Mouse (Mus musculus): ENCODE measurements around the gene Rpa1.
"Not testable (repeated sequence)": the region's sequence is repeated elsewhere in the genome, so short reads cannot be mapped to it uniquely, and the experiment has no call there.

The Rpa1 gene

GRCm38 (mm10) chr11:75288517-75288916, 59.6 kb downstream of the Rpa1 start:
- no peak for DNase-seq (ENCODE audit: extremely low read depth, insufficient read length, low spot score)

DNA sequence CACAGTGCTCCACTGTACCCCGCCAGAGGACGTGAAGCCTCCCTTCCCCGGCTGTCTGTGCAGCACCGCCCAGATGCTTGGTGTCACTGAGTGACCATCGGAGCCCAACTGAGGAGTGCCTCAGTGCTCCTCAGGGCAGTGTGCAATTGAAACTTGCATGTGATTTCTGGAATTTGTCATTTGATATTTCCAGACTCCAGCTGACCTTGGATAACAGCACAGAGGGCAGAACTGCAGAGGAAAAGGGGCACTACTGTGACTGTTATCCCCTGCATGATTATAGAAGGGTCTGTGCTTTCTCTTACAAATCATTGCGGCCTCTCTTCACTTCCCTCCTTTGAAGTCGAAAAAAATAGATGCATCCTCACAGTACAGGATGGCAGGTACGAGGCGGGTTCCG, 60.2 kb downstream of the Rpa1 start:
- DNase-seq (ENCODE audit: extremely low read depth, insufficient read length, low spot score) = no peak

- no peak for DNase-seq (ENCODE audit: extremely low read depth, insufficient read length, low spot score)
These were observed 61.3 kb downstream of the Rpa1 start for GRCm38 (mm10) chr11:75286868-75287267.

- no peak for DNase-seq (ENCODE audit: extremely low read depth, insufficient read length, low spot score)
These were observed 62.1 kb downstream of the Rpa1 start for GRCm38 (mm10) chr11:75285893-75286467.

GRCm38 (mm10) chr11:75283784-75284183, 64.3 kb downstream of the Rpa1 start:
- DNase-seq (ENCODE audit: extremely low read depth, insufficient read length, low spot score) = not testable (repeated sequence)

DNA sequence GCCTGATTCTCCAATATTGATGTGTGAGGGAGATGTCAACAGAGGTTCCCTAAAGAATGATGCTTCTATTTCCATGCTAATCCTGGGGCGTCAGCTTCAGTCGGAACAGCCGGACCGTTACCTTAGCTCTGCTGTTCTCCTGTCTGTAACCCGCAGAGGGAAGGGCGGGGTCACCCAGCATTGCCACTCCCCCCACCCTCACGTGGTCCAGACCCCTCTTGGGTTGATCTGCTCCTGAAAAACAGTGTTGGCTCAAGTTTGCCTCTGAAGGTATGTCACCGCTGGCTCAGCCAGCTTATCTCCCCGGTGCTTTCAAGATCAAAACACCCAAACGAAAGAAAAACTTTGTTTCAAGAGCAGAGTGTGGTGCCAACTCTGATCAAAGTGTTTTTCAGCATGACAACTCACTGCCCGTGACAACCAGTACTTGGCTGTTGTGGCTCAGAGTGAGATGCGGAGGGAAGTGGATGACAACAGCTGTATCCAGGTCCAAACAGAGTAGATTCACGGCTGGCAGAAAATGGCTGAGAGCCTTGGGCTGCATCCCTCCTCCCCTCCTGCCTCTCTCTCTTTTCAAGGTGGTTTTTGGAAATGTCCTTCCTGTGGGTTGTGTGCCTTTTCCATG, 65.5 kb downstream of the Rpa1 start:
- no peak for DNase-seq (ENCODE audit: extremely low read depth, insufficient read length, low spot score)

- DNase-seq (ENCODE audit: extremely low read depth, insufficient read length, low spot score) = no peak
These were observed 66.5 kb downstream of the Rpa1 start for GRCm38 (mm10) chr11:75281380-75282256.

- DNase-seq (ENCODE audit: extremely low read depth, insufficient read length, low spot score) = no peak
These were observed 67.6 kb downstream of the Rpa1 start for GRCm38 (mm10) chr11:75280435-75281001.

DNA sequence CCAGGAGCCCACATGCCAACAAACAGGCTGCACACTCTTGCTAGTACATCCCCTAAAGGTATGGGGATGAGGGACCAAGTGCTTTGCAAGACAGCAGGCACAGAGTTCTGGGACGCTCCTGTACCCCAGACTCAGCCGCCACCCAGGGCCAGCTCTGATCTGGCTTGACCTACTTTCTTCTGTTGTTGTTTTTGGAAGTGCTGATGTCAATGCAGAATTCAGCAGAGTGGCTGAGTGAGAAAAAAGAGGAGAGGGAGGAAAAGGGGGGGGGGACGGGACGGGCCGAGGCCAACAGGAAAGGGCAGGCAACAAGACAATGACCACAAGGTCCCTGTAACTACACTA, 68.1 kb downstream of the Rpa1 start:
- DNase-seq (ENCODE audit: extremely low read depth, insufficient read length, low spot score) = no peak

- no peak for DNase-seq (ENCODE audit: extremely low read depth, insufficient read length, low spot score)
These were observed 68.6 kb downstream of the Rpa1 start for GRCm38 (mm10) chr11:75279342-75280065.

GRCm38 (mm10) chr11:75279013-75279341, 69.1 kb downstream of the Rpa1 start:
- DNase-seq (ENCODE audit: extremely low read depth, insufficient read length, low spot score) = no peak

DNA sequence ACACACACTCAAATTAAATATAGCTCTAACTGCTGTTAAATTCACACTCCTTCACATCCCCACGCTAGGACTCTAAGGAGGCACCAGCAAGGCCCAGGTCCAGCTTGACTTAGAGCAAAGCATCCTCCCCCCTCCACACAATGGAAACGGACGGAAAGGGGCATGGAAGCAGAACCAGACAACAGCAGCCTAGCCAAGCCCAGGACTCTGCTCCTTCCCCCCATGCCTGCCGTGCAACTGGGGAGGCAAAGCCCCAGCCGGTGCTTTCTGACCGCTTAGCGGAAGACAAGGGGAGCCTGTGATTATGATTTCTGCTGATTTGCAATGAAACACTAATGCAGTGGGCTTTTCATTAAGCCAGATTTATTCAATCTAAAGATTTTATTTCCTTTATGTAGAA, 70.0 kb downstream of the Rpa1 start:
- no peak for DNase-seq (ENCODE audit: extremely low read depth, insufficient read length, low spot score)

GRCm38 (mm10) chr11:75275035-75275434, 73.1 kb downstream of the Rpa1 start:
- no peak for DNase-seq (ENCODE audit: extremely low read depth, insufficient read length, low spot score)

DNA sequence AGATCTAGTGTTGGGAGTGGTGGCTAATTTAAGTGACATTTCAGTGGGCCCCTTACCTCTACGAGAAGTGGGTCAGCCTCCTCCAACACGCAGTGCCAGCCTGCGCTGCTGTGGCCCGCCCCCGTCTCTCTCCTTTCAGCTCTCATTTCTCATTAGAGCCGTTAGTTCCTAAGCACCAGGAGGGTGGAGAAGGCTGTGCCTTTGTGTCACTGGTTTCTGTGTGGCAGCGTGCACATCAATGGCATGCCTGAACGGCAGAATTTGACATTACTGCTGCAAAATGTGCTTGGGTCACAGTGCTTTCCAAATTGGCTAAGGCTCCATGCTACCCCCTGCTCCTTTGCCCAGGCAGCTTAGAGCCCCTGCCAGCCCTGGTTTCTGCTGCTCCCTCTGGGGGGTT, 74.7 kb downstream of the Rpa1 start:
- no peak for DNase-seq (ENCODE audit: extremely low read depth, insufficient read length, low spot score)

DNA sequence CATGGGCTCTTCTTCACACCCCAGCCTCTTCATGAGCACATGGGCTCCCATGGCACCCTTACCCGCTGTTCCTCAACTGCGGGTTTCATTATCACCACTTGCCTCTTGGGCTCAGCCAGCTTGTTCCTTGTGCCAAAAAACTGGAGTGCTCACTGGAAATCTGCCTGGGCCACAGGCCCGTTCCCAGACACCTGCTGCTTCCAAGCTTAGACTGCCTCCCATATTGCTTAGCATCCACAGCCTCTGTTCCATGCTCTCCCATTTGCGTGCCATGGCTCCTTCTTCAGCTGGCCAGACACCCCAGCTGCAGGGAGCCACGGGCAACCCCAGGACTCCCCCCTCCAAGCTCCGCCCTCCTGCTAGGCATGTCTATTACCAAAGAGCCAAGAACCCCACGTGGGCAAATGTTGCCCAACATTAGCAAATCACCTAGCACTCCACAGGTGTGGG, 77.1 kb downstream of the Rpa1 start:
- no peak for DNase-seq (ENCODE audit: extremely low read depth, insufficient read length, low spot score)

DNA sequence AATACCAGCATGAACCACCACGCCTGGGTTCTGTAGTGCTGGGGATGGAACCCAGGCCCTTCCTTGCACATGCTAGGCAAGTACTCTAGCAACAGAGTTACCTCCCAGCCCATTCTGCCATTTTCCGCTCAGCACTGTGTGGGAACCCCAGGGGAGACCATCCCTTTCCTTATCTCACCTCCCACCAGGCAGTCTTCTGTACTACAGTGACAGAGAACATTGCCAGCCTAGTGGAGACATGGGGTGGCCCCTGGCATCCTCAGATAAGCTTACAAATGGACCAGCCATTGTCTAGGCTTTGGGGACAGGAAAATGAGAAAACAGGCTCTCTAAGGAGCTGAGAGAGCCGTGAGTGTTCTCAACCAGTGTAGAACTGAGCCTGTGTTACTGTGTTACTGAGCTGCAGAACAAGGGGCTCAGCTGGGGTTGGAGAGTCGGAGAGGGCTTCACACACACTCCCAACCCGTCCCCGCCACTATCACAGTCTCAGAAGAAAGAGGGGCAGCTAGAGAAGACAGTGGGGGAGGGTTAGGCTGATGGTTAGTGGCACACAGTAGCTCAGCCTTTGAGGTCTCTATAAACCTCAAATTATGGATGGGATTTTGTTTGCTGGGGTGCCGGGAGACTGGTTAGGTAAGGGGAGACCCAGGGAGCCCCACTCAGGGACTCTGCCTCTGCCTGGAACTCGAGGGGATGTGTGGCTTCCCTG, 77.7 kb downstream of the Rpa1 start:
- no peak for DNase-seq (ENCODE audit: extremely low read depth, insufficient read length, low spot score)

DNA sequence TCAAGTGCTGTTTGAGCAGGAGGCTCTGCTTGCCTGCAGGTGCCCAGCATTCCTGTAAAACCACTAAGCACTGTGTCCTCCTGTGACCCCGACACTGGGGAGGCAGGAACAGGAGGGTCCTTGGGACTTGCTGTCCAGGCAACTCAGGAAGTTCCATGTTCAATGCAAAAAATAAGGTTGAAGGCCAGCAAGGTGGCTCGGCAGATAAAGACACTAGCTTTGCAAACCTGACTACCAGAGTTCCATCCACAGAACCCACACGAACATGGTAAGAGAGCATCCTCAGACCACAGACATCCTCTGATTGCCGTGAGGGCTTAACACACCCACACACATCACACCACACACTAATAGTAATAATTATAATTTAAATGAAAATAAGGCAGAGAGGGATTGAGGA, 78.9 kb downstream of the Rpa1 start:
- no peak for DNase-seq (ENCODE audit: extremely low read depth, insufficient read length, low spot score)

DNA sequence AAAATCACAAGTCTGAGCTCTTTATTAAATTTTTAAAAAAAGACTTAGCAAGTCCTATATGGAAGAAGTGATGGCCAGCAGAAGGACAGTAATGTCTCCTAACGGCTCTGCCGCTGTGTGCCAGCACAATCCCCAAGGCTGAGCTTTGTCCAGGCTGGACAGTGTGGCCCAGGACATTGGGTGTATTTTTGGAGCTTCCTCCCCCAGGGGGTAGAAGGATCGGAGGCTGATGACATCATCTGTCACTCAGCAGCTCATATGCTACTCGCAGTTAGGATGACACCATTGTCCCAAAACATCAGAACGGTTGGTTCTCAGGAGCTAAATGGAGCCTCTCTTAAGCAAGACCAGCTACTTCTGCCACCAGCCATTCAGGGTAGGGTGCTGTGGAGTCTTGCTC, 79.6 kb downstream of the Rpa1 start:
- no peak for DNase-seq (ENCODE audit: extremely low read depth, insufficient read length, low spot score)

DNA sequence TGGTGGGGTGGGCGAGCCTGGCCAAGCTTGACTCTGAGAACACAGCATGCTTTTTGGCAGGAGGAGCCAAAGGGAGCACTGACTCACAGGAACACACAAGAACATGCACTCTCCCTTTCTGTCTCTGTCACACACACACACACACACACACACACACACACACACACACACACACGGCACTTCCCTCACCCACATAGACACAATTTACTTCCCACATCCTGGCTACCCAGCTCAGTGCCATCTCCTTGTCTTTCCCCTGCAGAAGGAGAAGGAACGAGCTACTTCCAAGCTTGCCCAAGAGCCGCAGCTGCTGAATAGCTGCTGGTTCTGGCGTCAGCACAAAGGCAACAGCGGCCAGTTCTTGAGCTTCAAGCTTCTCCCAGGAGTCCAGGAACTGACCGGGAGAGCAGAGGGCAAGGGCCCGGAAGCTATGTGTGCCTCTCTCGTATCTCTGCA, 80.3 kb downstream of the Rpa1 start:
- DNase-seq (ENCODE audit: extremely low read depth, insufficient read length, low spot score) = peak; percentile 35

GRCm38 (mm10) chr11:75265545-75265944, 82.6 kb downstream of the Rpa1 start:
- peak; percentile 45 for DNase-seq (ENCODE audit: extremely low read depth, insufficient read length, low spot score)

Data from 3134 (cell line).